Mouse (Mus musculus): ENCODE results near the gene Tgfb1.

Tgfb1 gene

DNA sequence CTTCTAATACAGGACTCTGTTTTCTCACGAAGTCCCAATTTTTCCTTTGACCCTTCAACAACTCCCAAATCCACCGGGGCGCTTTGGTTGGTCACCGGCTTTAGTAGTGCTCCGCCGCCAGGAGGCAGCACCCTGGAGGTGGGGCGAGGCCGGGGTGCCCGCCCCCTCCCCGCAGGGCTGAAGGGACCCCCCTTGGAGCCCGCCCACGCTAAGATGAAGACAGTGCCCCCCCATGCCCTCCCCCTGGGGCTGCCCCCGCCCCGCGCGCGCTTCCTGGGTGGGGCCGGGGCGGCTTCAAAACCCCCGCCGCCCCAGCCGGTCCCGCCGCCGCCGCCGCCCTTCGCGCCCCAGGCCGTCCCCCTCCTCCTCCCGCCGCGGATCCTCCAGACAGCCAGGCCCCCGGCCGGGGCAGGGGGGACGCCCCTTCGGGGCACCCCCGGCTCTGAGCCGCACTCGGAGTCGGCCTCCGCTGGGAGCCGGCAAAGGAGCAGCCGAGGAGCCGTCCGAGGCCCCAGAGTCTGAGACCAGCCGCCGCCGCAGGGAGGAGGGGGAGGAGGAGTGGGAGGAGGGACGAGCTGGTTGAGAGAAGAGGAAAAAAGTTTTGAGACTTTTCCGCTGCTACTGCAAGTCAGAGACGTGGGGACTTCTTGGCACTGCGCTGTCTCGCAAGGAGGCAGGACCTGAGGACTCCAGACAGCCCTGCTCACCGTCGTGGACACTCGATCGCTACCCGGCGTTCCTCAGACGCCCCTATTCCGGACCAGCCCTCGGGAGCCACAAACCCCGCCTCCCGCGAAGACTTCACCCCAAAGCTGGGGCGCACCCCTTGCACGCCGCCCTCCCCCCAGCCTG, at the start of gene Tgfb1:
Gene Tgfb1, plus strand, starts transcription at position 323 of the 852 bp plus-strand sequence.
- peak; percentile 90 for DNase-seq

DNA sequence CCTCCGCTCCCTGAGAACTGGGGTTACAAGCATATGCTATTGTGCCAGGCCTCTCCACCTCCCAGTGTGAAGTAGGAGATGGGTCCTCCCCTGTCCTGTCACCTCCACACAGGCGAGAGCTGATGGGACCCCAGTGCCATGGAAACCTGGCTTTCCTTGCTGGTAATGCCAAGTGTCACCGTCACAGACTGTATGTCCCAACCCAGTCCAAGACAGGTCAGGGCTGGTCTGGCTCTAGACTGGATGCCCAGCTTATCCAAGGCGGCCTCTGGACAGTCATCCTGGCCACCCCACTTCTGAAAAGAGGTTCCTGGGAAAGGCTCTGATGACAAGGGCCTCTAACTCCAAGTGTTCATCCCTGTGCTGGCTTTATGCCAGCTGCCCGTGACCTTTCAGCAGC, 49.7 kb upstream of the Tgfb1 start:
- no peak for DNase-seq

DNA sequence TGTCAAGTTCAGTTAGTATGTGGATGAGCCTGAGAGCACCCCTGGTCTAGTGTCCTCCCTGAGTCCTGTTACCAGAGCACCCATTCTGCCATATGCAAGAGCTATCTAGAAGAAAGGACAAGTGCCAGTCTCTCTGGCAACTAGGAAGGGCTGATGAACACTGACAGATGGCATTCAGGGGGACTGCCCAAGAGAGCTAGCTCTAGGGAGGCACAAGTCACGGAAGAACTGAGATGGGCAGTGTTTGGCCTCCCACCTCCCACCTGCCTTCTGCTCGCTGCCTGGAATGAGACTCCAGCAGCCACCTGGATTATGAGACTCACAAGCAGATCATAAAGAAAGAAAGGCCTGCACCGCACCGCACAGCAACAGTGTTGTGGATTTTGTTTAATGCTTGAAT, 47.0 kb upstream of the Tgfb1 start:
- no peak for DNase-seq

DNA sequence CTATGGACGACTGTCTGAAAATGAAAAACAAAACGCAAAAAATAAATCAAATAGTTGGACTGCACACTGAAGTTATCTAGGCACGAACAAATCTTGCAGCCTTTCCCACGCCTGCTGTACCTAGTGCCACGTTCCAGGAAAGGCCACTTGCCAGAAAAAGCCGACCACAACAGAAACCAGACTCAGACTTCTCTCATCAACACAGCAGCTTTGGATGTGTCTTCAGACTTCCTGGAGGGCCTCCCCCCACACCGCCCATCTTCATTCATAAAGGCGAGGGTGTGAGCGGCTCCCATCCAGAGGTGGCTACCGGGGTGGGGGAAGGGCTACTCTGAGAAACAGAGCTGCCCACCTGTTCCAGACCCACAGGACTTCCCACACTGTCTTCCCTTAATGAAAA, 42.7 kb upstream of the Tgfb1 start:
- DNase-seq, result no peak

DNA sequence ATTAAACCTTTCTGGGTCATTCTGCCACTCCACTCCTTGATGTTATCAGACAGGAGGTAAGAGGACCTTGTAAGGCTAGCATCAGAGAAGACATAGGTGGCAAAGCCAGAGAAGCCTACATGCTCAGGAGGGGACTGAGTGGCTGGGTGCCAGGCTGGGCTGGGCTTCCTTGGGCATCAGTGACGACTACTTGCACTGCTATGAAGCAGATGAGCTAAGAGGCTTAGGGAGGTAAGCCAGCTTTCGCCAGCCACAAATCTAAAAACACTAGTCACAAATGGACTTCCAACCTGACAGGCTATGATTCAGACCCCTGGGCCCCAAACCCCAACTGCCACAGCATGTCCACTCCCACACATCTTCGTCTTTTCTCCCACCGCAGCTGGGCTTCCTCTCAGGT, 42.2 kb upstream of the Tgfb1 start:
- DNase-seq, result no peak

DNA sequence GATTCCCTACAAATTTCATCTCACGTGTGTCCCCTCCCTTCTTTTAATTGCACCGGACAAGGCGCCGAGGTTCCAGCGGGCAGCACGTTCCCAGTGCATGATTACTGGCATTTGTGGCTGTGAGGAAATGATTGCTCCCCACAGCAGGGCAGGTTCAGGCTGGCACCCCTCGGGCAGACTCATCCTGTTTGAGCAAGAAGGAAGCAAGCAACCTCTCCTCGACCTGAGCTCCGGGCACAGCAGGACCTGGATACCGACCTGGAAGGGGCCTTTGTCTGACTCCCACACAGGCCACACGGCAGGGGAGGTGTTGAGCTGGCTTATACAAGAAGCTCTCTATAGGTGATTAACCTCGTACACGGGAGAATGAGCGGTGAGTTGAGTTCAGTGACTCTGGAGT, 41.7 kb upstream of the Tgfb1 start:
- peak; percentile 36 for DNase-seq

DNA sequence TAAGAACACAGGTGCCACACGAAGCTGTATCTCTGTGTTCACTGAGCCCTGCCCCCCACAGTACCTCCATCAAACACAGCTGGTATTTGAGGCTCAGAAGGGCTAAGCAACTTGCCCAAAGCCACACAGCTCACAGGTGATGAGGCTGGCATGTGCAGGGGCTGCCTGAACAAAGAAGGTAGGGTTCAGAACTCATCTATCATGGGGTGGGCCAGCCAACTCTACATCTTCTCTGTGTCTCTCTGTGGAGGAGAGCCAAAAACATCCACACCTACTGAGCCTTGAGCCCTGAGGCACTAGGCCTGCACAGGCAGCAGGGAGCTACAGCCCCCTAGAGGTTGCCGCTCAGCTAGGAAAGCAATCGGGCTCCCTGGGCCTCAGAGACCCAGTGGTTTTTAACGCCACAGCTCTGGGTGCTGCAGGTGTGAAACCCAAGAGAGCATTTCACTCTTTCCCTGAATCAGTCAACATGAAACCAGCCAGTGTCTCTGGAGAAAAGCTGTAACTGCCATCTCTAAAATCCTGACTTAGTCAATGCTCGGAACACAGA, 39.2 kb upstream of the Tgfb1 start:
- DNase-seq, result no peak

DNA sequence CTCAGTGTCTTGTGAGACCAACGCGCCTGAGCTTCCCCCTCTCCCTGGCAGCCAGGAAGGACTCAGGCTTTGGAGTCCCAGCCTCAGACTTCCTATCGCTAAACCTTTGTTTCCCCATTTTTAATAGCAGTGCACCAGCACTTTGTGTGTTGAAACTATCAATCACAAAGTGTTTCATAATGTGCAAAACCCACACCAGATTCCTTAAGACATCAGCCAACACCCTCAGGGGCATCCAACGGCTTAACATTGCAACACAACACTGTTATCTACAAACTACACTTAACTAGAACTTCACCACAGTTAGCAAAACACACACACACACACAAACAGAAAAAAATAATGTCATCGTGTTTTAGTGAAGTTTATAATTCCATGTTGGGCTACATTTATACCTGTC, 37.0 kb upstream of the Tgfb1 start:
- DNase-seq, result no peak

DNA sequence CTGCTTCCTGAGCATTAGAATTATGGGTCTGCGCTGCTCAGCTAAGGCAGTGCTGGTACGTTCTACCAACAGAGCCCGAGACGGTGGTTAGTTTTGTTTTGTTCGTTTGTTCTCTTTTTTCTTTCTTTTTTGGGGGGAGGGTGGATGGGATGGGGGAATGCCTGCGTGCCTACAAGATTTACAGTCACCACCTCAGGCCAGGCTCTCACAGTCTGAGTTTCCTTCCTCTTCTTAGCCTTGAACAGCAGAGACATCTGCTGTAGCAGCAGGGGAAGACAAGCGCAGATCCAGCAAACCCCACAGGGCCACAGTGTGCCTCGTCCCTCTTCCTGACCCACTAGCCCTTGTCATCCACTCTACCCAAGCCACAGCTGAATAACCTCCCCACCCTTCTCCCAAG, 35.5 kb upstream of the Tgfb1 start:
- no peak for DNase-seq

DNA sequence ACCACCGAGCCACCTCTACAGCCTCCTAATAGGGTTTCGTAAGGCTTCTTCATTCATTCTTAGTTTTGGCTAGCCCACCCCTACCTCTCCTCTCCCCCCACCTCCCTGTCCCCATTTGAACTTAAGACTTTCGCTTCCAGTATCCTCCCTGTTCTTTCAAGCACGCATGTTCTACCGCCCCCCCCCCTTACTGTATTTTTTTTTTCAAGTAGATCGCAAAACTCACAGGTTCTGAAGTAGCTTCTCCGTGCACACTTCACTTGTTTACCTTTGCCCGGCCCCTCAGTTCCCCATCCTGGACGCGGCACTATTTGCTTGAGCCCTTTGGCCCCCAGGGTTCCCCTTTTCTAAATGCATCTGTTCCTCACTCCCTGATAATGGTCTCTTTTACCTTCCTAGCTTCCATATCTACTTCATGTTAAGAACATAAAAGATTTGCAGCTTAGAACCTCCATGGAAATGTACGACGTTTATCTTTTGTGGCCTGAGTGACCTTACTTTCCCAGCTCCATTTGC, 34.5 kb upstream of the Tgfb1 start:
- DNase-seq, result no peak

DNA sequence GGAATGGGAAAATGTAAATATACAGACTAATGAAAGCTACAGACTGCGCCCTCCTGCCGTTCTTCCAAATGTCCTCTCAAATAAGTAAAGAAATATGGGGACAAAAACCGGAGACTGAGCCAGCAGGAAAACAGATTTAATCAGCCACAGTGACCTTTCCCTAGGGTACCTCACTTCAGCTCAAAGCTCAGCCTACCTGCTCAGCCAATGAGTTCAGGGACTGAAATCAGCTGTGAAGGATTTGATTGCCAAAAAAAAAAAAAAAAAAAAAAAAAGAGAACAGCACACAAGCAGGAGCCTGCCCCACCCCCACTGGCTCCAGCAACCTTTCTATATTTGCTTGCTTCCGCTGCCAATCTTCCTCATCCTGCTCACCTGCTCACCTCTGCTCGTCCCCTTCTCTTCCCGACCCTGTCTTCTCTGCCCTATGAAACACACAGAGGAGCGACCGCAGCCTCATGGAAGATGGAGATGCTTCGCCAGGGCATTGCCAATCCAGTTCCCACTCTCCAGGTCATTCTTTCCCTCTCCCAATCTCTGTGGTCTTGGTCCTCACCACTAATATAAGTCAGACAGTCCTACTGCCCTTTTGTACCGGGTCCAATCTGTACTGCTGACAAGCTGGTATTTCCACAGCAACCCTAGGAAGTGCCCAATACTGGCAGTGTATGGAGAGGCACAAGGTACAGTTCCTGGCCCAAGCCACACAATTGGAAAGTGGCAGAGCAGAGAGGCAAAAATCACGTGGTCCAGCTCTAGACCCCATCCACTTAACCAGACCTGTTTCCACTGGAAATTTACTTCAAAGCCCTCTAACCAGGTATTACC, 31.0 kb upstream of the Tgfb1 start:
- peak; percentile 48 for DNase-seq

DNA sequence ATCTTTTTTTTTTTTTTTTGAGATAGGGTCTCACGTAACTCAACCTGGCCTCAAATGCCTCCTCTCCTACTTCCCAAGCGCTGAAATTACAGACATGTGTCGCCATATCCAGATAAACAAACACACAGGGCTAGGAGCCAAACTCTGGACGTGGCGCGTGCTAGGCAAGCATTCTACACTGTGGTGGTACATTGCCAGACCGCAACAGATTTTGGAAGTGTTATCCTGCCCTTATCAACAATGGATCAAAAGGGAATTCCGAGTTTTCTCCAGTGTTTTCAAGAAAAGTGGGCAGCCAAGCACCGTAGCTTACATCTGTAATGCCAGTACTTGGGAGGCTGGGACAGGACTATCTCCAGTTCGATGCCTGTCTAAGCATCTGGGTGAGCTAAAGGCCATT, 29.0 kb upstream of the Tgfb1 start:
- DNase-seq, result no peak

DNA sequence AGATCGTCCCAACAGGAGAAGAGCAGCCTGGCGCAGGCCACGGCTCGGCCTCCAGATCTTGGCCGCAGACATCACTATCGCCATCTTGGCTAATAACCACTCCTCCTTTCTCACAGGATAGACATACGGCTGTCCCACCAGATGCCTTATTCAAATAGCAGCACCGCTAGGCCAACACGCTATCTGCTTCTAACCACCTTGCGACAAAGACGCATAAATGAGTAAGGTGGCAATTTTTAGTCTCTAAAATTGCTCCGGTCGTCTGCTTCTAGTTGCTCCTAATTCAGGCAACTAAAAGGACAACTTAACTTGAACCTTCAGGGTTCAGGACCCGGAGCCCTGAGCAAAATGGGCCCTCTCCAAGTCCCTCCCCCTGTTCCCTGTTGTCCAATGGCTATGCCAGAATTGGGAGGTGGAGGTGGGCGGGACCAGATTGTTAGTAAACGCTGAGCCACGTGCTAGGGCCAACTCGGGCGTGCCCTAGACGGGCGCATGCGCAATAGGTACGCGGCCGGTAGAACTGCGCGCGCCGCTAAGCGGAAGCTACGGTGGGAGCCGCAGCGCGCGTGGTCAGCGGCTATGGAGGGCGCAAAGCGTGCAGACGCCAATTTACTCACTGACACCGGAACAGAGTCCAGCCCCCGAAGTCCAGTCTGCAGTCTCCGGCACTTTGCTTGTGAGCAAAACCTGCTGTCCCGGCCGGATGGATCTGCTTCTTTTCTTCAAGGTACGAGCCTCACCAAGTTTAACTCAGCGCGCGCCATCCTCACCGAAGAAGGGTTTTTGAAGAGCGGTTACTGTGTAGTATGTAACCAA, 27.9 kb upstream of the Tgfb1 start, which contains the start of the genes Bckdha and Exosc5:
Gene Bckdha, minus strand, starts transcription at position 325 of the 816 bp plus-strand sequence.
Gene Exosc5, plus strand, starts transcription at position 508 of the 816 bp plus-strand sequence.
- DNase-seq, result peak; percentile 99

DNA sequence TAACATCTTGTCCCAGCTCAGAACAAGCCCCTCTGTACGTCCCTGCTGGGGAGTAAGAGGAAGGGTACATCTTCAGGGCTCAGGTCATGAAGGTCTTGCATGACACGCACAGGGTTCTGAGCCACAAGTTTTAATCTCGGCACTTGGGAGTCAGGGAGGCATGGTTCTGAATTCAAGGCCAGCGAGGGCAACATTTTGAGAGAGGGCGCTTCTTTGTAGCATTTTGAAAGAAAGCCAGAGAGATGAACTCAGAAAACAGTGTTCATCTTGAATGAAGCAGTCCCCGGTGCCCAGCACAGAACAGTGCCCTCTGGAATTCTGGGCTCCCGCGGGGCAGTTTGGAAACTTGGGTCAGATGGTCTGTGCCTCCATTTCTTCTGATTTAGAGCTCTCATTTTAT, 20.4 kb upstream of the Tgfb1 start:
- DNase-seq, result no peak

DNA sequence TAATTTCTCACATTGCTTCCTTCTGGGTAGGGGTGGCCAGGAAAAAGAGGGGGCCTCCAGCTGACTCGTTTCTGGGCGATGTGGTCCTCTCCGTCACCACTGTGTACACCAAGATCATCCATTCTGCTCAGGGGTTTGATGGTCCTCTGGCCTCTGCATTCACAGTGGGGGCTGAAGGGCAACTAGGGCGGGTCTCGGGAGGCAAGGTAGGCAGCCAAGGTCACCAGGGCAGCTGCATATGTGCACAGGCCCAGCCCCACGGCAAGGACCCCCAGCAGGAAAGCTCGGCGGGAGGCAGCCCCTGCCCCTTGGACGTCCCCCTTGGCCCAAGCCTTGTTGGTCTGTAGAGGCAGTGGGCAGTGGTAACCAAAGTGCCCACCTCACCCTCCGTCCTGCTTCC, 17.6 kb upstream of the Tgfb1 start:
- DNase-seq, result no peak

DNA sequence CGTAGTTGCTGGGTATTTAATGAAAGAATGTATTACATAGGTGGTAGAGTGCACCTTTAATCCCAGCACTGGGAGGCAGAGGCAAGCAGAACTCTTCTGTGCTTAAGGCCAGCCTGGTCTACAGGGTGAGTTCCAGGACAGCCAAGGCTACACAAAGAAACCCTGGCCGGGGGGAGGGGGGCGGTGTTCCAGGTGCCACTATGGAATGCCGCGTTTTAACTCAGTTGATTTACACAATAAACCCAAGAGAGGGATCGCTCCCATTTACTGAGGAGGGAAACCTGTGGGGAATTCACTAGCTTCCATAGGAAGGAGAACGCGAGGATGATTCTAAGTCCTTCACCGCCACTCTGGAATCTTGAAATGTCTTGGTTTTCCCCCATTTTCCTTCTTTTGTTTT, 17.2 kb upstream of the Tgfb1 start:
- no peak for DNase-seq

DNA sequence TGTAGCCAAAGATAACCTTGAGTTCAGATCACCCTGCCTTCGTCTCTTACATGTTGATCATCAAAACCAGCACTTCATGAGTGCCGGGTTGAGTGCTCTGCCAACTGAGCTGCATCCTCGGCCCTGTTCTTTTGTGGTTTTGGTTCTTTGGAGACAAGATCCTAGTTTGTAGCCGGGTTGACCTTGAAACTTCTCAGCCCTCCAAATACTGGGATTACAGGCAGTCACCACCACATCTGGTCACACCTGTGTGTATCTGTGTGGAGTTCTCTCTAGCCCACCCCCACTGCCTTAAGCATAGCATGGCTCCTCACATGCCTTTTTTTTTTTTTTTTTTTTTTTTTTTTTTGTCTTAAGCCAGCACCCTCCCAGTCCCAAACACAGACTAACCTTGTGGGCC, 16.7 kb upstream of the Tgfb1 start:
- no peak for DNase-seq

DNA sequence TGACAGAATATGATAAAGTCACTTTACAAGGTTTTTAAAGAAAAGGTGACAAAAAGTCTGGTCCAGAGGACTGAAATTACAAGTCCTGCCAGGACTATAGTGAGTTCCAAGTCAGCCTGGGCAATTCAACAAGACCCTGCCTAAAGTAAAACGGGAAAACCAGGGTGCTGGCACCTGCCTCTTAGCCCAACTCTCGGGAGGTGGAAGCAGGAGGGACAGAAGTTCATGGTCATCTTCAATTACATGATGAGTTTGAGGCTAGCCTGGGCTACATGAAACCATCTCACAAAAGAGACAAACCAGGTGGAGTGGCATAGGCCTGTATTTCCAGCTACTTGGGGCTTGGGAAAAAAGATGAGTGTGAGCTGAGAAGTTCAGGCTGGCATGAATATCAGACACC, 15.1 kb upstream of the Tgfb1 start:
- DNase-seq, result no peak

DNA sequence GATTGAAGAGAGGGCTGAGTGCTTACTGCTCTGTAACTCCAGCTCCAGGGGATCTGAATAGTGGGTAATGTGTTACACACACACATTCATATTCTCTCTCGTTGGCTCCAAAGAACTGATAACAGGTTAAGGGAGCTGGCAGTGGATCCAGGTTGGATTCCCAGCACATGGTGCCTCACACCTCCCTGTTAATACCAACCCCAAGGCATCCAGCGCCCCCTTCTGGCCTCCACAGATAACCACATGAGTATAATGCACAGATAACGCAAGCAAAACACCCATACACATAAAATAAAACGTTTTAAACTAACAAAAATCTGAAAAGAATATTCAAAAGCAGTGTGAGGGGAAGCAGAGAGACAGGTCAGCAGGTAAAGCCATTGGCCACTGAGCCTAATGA, 14.4 kb upstream of the Tgfb1 start:
- DNase-seq, result no peak

DNA sequence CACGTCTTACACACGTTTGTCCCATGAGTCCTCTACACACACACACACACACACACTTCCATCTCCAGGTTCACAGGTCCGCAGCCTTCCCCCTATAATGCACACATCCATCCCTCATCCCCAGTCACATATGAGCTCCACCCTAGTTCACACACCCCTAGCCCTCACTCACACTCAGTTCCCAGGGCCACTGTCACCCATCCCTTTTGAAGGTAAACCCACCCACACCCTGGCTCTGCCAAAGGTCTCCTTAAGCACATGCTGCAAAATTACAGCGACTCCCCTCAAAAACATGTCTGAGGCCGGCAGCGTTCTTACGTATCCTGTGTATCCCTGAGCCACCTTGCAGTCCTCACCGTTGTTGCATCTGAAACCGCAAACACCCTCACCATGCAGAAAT, 12.5 kb upstream of the Tgfb1 start:
- no peak for DNase-seq

DNA sequence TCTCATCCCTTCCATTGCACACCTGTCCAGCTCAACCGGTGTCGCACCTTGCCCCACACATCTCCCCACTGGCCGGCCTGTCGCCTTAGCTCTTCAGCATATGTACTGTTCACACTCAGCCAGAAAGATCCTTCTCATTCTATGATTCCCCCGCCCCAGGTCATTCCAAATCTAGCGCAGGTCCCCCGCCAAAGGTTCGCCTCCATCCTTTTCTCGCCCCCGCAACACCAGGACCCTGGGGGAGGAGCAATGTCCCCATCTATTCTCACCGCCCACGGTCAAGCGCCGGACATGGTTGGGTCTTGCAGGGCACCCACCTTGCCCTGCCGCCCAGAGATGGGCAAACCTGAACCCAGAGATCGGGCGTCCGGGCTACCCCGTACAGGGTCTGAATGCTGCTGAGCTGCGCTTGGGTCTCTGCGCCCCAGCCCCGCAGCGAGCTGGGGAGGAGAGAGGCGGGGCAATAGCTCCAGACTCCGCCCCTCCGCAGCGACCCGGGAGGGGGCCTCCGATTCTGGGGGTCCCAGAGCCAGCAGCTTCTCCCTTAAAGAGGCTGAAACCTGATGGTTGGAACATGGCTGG, 12.0 kb upstream of the Tgfb1 start, which contains the start of gene Tmem91:
Gene Tmem91, minus strand, starts transcription at position 448 of the 582 bp plus-strand sequence.
- DNase-seq, result no peak

DNA sequence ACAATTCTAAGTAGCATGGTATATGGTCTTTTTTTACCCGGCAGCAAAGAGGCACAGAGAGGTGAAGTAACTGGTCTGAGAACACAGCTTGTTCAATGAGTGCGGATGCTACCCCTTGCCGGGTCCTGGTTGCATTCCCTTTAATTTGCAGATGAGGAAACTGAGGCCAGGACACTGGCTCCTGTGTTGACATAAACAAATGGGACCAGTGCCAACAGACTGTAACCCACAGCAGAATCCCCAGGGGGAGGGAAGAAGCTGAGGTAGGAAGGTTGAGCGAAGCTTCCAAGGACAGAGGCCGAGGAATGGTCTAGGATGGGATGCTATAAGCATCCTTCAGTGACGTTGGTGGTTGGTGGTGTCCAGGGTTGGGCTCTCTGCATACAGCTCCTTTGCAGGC, 11.4 kb upstream of the Tgfb1 start:
- DNase-seq, result no peak

All from kidney, postnatal 10 days (tissue).